Mouse (Mus musculus): Measurements from ENCODE around the gene Itpk1. TPM values are rescaled to one million over a fixed set of nuclear protein-coding genes. Genes with fewer than 3 reads are reported as not detected.

Gene Itpk1
- polyA plus RNA-seq, 1 experiment from 2014 or later = 20.7 TPM

DNA sequence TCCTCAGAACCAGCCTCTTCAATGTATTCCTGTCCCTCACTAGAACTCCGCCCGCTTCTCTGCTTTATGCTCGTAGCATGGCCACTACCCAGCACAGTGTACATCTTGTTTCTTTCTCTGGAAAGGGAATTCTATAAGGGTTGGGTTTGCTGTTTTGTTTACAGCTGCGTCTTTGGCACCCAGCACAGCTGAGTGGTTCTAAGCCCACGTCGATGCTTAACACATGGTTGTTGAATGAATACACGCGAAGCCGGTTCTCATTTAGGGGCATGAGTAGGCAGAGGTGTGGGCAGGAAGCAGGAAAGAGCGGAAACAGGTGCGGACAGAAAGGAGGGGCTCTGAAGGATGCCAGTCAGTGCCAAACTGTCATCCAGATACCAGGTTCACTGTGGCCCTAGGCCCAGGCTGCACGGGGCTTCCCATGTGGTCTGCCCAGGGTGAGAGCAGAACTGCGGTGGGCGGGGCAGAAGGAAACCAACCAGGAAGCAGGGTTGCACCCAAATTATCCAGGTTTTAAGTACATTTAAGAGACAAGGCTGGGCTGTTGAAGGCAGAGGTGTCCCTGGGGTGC, 150.9 kb downstream of the Itpk1 start:
- no peaks in the 10 kb centered on the region for H3K9me3 ChIP-seq
- WGBS = 81% methylated on average over 14 of the region's 14 CpGs
- ATAC-seq = peak; percentile 5; the same call in 1 of the 2 replicates
- peak overlapping the region; percentile 73; the same call in 1 of the 2 replicates for H3K4me3 ChIP-seq (replicated peaks)
- 0 out of 2 replicates have a peak overlapping the region, but pooled peaks have one; percentile 82 for H3K9ac ChIP-seq (replicated peaks)
- peak overlapping the region; percentile 90 for H3K4me2 ChIP-seq (replicated peaks)
- H3K27ac ChIP-seq = 0 out of 2 replicates have a peak overlapping the region, but pooled peaks have one; percentile 39
- peaks cover 36% of the 10 kb centered on the region for H3K4me1 ChIP-seq (replicated peaks)
- peaks cover 10% of the 10 kb centered on the region; the same call in 1 of the 2 replicates for H3K27me3 ChIP-seq
- H3K36me3 ChIP-seq = peaks cover 3% of the 10 kb centered on the region; the same call in 1 of the 2 replicates

DNA sequence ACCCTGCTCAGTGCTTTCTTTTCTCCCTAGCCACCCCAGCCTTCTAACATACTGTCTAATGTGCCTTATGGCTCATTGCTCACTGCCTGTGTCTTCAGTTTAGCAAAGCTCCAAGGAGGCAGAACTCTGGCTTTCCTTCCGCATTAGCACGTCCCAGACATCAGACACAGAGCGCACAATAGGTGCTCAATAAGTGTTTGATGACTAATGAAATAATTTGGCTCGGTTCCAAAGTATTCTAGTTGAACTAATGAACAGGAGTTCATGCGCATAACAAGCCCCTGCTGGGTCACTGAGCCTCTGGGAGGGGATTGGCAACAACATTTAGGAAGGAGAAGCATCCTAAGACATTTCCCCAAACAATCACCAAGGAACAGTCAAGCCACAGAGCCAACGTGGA, 152.7 kb downstream of the Itpk1 start:
- Histone ChIP-seq H3K9ac (replicated peaks) (no peak overlapping the region), H3K4me1 (replicated peaks) (peaks cover 36% of the 10 kb centered on the region), H3K27me3 (peaks cover 10% of the 10 kb centered on the region; the same call in 1 of the 2 replicates), H3K27ac (no peak overlapping the region), H3K36me3 (no peaks in the 10 kb centered on the region), H3K9me3 (no peaks in the 10 kb centered on the region), H3K4me3 (replicated peaks) (no peak overlapping the region), H3K4me2 (replicated peaks) (no peak overlapping the region)
- 59% methylated on average over 6 of the region's 6 CpGs for WGBS
- no peak for ATAC-seq

DNA sequence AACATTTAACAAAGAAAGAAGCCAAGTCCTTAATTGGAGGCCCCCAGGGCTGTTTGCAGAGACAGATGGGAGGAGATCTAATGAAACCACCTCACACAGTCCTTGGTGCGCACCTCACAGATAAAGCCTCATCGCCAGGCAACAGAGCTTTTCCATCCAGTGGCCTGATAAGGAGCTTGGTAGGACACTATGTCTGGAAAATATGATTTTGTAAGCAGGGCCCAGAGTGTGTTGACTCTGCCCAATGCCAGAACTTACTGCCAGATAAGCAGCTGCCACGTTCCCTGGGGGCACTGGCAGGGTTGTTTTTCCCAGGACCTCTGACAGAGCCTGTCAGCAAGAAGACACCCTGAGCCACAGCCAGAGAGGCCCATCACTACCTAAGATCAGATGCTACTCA, 153.5 kb downstream of the Itpk1 start:
- Histone ChIP-seq H3K4me1 (replicated peaks) (peaks cover 35% of the 10 kb centered on the region), H3K4me2 (replicated peaks) (no peak overlapping the region), H3K27me3 (peaks cover 10% of the 10 kb centered on the region; the same call in 1 of the 2 replicates), H3K9me3 (no peaks in the 10 kb centered on the region), H3K36me3 (no peaks in the 10 kb centered on the region), H3K9ac (replicated peaks) (no peak overlapping the region), H3K4me3 (replicated peaks) (no peak overlapping the region), H3K27ac (no peak overlapping the region)
- 59% methylated on average over 3 of the region's 3 CpGs for WGBS
- ATAC-seq = no peak

DNA sequence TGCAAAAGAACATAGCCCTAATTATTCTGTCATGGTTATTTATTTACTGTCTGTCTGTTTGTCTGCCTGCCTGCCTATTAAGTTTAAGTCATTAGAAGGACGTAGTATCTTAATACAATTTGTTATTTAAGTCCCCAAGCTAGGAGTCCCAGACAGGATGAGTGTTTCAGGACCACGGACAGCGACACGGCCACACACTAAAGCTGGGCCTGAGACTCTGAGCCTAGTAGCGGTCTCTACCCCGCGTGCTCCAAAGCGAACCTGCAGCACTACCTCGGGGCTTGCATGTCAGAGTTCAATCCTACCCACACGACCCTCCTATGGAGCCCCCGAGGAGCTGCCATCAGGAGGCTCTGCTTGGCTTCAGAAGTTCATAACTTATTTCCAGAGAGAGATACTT, 154.2 kb downstream of the Itpk1 start:
- H3K9me3 ChIP-seq = no peaks in the 10 kb centered on the region
- peaks cover 29% of the 10 kb centered on the region for H3K4me1 ChIP-seq (replicated peaks)
- ATAC-seq = no peak
- 5% methylated on average over 11 of the region's 11 CpGs for WGBS
- H3K27me3 ChIP-seq = peaks cover 10% of the 10 kb centered on the region; the same call in 1 of the 2 replicates
- H3K4me2 ChIP-seq (replicated peaks) = no peak overlapping the region
- H3K36me3 ChIP-seq = no peaks in the 10 kb centered on the region
- H3K9ac ChIP-seq (replicated peaks) = no peak overlapping the region
- H3K27ac ChIP-seq = no peak overlapping the region
- no peak overlapping the region for H3K4me3 ChIP-seq (replicated peaks)

DNA sequence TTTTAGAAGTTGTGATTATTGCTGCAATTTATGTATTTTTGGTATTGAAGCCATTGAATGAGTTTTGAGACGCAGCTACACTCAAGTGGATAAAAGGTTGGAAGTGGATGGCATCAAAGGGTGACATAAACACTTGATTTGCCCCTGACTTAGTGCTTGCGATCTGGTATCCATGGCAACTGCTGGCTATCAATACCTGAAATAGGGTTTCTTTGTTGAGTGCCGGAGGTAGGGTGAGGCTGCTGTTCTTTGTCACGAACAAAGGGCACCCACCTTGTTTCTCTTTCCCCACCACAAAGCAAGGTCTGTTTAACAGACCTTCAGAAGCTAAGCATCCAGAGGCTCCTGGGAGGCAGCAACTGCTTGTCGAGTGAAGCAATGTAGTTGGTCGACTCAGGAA, 159.6 kb downstream of the Itpk1 start:
- Histone ChIP-seq H3K27ac (peak overlapping the region; percentile 51; the same call in 1 of the 2 replicates), H3K9ac (replicated peaks) (no peak overlapping the region), H3K9me3 (no peaks in the 10 kb centered on the region), H3K4me1 (replicated peaks) (no peaks in the 10 kb centered on the region), H3K4me2 (replicated peaks) (no peak overlapping the region), H3K36me3 (no peaks in the 10 kb centered on the region), H3K4me3 (replicated peaks) (no peak overlapping the region), H3K27me3 (no peaks in the 10 kb centered on the region)
- no peak for ATAC-seq
- 58% methylated on average over 6 of the region's 6 CpGs for WGBS

DNA sequence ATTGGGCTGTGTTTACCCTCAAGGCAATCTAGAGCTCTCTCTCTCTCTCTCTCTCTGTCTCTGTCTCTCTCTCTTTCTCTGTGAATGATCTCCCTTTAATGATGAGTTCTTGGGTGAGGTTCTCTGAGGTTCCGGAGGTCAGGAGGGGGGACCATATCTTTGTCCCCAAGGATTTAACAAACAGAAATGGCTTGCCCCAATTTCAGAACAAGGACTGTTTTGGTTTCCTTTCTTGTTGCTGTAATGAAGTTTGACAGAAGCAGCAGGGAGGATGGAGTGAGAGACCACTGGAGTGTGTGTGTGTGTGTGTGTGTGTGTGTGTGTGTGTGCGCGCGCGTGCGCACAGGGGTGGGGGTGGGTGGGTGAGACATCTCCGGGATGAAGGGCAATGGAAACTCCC, 163.6 kb downstream of the Itpk1 start:
- Histone ChIP-seq H3K4me1 (replicated peaks) (no peaks in the 10 kb centered on the region), H3K4me2 (replicated peaks) (no peak overlapping the region), H3K27ac (no peak overlapping the region), H3K9ac (replicated peaks) (no peak overlapping the region), H3K4me3 (replicated peaks) (no peak overlapping the region), H3K36me3 (no peaks in the 10 kb centered on the region), H3K9me3 (no peaks in the 10 kb centered on the region), H3K27me3 (no peaks in the 10 kb centered on the region)
- no peak for ATAC-seq
- WGBS = 97% methylated on average over 7 of the region's 7 CpGs

DNA sequence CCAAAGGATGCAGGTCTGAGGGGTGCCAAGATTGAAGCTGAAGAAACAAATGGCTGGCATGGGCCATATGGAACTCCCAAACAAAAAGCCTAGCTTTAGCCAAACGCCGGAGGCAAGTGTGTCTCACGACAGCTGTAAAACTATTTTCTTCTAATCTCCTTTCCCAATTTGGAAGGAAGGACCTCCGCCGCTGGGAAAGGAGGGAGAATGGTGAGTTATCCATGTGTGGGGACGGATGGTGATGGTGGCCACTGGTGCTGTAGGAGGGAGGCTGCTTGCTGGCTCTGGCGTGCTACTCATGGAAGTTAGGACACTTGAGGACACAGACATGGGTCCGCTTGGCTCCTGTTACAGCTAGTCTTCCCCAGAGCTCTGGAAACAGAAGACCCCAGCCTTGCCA, 164.5 kb downstream of the Itpk1 start:
- Histone ChIP-seq H3K4me1 (replicated peaks) (peaks cover 3% of the 10 kb centered on the region; the same call in 1 of the 2 replicates), H3K27me3 (no peaks in the 10 kb centered on the region), H3K9me3 (no peaks in the 10 kb centered on the region), H3K4me3 (replicated peaks) (no peak overlapping the region), H3K27ac (no peak overlapping the region), H3K9ac (replicated peaks) (no peak overlapping the region), H3K4me2 (replicated peaks) (no peak overlapping the region), H3K36me3 (no peaks in the 10 kb centered on the region)
- no peak for ATAC-seq
- WGBS = 81% methylated on average over 8 of the region's 8 CpGs

DNA sequence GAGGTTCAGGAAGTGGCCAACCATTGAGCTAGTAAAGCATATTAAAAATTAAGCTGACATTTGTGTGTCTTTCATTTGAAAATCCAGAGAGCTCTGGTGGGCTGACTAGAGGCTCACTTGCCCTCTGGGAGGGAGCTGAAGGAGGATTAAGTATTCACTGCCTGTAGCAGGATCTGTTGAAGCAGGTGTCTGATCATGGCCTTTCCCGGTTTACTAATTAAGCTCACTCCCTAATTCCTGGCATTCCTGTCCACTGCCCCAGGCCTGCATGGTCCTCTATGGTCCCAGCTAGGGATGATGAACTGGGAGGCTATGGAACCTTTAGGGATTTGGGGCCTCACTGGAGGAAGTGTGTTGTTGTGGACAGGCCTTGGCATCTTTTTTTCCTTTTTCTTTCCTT, 168.9 kb downstream of the Itpk1 start:
- H3K4me2 ChIP-seq (replicated peaks) = no peak overlapping the region
- ATAC-seq = no peak
- H3K27ac ChIP-seq = no peak overlapping the region
- no peaks in the 10 kb centered on the region for H3K9me3 ChIP-seq
- H3K4me3 ChIP-seq (replicated peaks) = no peak overlapping the region
- peaks cover 8% of the 10 kb centered on the region for H3K4me1 ChIP-seq (replicated peaks)
- WGBS = 24% methylated on average over 1 of the region's 1 CpGs
- no peak overlapping the region for H3K9ac ChIP-seq (replicated peaks)
- no peaks in the 10 kb centered on the region for H3K36me3 ChIP-seq
- no peaks in the 10 kb centered on the region for H3K27me3 ChIP-seq

DNA sequence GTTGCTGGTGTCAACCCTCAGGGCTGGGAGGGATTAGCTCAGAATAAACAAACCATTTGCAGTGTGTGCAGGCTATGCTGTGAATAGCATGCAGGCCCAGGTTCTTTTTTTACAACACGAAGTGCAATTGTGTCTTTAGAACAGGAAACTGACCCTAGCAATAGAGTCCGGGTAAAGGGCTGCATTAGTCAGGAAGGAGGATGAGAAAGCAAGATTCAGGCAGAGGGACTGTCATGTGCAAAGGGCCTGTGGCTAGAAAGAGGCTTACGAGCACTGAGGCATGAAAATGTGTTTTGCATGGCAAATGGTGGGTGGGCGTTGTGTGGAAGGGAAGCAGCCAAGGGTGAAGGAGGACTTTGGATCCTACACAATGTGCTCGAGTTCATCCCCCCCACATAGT, 176.7 kb downstream of the Itpk1 start:
- H3K4me2 ChIP-seq (replicated peaks) = no peak overlapping the region
- no peak overlapping the region for H3K4me3 ChIP-seq (replicated peaks)
- peaks cover 5% of the 10 kb centered on the region; the same call in 1 of the 2 replicates for H3K4me1 ChIP-seq (replicated peaks)
- H3K27me3 ChIP-seq = no peaks in the 10 kb centered on the region
- ATAC-seq = no peak
- no peaks in the 10 kb centered on the region for H3K9me3 ChIP-seq
- 69% methylated on average over 5 of the region's 5 CpGs for WGBS
- H3K27ac ChIP-seq = no peak overlapping the region
- H3K36me3 ChIP-seq = no peaks in the 10 kb centered on the region
- no peak overlapping the region for H3K9ac ChIP-seq (replicated peaks)

DNA sequence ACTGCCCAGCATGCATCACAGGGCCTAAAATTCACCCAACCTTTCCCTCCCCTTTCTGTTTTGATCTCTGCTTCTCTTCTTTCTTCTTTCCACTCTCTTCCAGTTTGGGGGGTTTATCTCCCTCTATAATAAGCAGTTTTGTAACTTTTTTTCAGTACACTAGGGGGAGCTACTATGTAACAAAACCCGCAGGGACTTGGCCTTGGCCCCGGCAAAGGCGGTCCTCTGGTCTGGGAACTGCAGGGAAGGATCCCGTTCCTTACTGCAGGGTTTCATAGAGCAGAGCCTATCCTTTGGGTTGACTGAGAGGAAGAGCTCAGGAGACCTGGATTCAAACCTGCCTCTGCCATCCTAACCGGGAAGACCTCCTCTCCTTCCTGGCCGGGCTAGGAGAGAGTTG, 180.0 kb downstream of the Itpk1 start:
- H3K27ac ChIP-seq = no peak overlapping the region
- H3K4me3 ChIP-seq (replicated peaks) = no peak overlapping the region
- peaks cover 7% of the 10 kb centered on the region for H3K4me1 ChIP-seq (replicated peaks)
- 23% methylated on average over 6 of the region's 6 CpGs for WGBS
- H3K9ac ChIP-seq (replicated peaks) = no peak overlapping the region
- ATAC-seq = no peak
- H3K36me3 ChIP-seq = no peaks in the 10 kb centered on the region
- no peaks in the 10 kb centered on the region for H3K9me3 ChIP-seq
- H3K27me3 ChIP-seq = no peaks in the 10 kb centered on the region
- H3K4me2 ChIP-seq (replicated peaks) = no peak overlapping the region

DNA sequence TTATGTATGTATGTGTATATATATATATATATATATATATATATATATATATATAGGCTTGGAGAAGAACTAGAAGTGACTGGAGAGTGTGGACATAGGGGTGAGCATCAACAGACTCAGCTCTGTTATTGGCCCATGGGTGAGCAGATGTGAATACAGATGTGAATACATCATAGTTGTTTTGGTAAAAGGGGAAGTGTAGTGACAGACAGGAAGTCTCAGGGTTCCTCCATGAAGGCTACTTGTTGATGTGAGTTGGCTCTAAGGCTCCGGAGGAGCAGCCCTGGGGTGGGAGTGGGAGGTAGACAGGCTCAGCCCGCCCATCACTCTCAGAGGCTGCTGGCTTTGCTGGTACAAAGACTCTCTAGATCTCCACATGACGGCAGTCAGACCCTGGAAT, 180.5 kb downstream of the Itpk1 start:
- Histone ChIP-seq H3K27ac (no peak overlapping the region), H3K27me3 (no peaks in the 10 kb centered on the region), H3K9ac (replicated peaks) (no peak overlapping the region), H3K9me3 (no peaks in the 10 kb centered on the region), H3K4me3 (replicated peaks) (no peak overlapping the region), H3K36me3 (no peaks in the 10 kb centered on the region), H3K4me1 (replicated peaks) (peaks cover 7% of the 10 kb centered on the region), H3K4me2 (replicated peaks) (no peak overlapping the region)
- no peak for ATAC-seq
- 67% methylated on average over 3 of the region's 3 CpGs for WGBS

DNA sequence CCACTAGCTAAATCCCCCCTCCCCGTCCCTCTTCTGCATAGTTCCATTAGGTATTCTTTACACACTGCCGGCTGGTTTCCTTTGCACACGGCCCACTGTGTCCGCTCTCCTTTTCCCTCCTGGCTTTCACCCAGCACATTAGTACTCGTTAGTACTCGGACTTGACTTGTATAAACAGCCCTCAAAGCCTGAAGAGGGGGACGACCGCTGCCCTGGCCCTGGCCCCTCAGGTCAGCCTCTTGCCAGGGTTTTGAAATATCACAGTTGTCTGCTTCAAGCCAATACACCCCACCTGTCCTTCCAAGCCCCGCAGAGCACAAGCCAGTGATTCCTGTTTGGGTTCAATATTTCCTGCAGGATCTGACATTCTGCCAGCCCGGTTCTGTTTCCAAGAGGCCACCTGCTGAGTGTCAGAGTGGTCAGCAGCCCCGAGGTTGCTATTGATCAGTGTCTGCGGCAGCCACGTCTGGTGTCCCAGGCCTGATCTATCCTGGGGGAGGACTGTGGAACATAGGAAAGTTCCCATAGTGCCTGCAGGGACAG, 182.9 kb downstream of the Itpk1 start:
- no peak overlapping the region for H3K9ac ChIP-seq (replicated peaks)
- no peaks in the 10 kb centered on the region for H3K36me3 ChIP-seq
- no peak for ATAC-seq
- no peak overlapping the region for H3K4me3 ChIP-seq (replicated peaks)
- 0 out of 2 replicates have a peak overlapping the region, but pooled peaks have one; percentile 12 for H3K27ac ChIP-seq
- H3K4me2 ChIP-seq (replicated peaks) = no peak overlapping the region
- 45% methylated on average over 13 of the region's 13 CpGs for WGBS
- no peaks in the 10 kb centered on the region for H3K27me3 ChIP-seq
- H3K4me1 ChIP-seq (replicated peaks) = peaks cover 7% of the 10 kb centered on the region
- H3K9me3 ChIP-seq = no peaks in the 10 kb centered on the region
